Mouse (Mus musculus): Measurements from ENCODE around the gene Il16. TPM values are rescaled to one million over a fixed set of nuclear protein-coding genes. Genes with fewer than 3 reads are reported as not detected.

The Il16 gene
- polyA plus RNA-seq, 1 experiment = 1.6 TPM

DNA sequence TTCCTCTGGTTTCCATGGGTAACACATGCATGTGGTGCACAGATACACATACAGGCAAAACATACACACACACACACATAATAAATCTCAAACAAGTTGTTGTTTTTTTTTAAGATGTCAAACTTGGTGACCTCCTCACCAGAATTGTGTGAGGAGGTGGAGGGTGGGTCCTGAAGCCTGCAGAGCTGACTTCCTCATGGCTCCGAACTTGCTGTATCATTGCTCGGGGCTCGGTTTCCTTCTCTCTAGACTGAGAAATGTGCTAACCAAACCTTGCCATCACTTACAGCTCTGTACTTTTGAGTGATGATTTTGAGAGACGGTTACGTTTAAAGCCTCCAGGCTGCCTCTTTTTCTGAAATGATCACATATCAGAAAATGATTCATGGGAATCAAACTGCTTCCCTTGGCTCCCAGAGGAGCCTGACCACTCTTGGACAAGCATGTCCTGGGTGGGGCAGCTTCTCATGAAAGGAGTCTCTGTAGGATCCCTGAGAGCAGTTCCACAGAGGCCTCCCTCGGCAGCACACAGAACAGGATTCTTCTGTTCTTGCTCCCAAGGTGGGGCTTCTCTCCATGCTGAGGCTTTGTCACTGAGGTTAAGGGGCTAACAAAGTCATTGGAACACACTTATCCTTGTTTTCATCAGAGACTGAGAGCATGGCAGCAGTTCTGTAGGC is 46.3 kb downstream of the Il16 start:
- TF ChIP-seq CTCF (IDR thresholded peaks at IDR 0.05; ENCODE audit: extremely low read depth, insufficient read depth, low read length) (no peak), POLR2A (IDR thresholded peaks at IDR 0.05; ENCODE audit: extremely low read depth, insufficient read depth, low read length) (no peak)
- Histone ChIP-seq H3K27ac (ENCODE audit: insufficient read depth, low read length) (no peak overlapping the region), H3K4me3 (ENCODE audit: insufficient read depth, low read length) (no peak overlapping the region), H3K4me1 (ENCODE audit: control insufficient read depth, insufficient read depth, low read length) (no peaks in the 10 kb centered on the region)

GRCm38 (mm10) chr7:83695449-83696212 is 49.9 kb downstream of the Il16 start:
- Histone ChIP-seq H3K4me1 (ENCODE audit: control insufficient read depth, insufficient read depth, low read length) (no peaks in the 10 kb centered on the region), H3K27ac (ENCODE audit: insufficient read depth, low read length) (no peak overlapping the region), H3K4me3 (ENCODE audit: insufficient read depth, low read length) (no peak overlapping the region)
- TF ChIP-seq POLR2A (IDR thresholded peaks at IDR 0.05; ENCODE audit: extremely low read depth, insufficient read depth, low read length) = no peak
- peak; percentile 70 for TF ChIP-seq CTCF (IDR thresholded peaks at IDR 0.05; ENCODE audit: extremely low read depth, insufficient read depth, low read length)

GRCm38 (mm10) chr7:83682640-83683274 is 62.8 kb downstream of the Il16 start:
- Histone ChIP-seq H3K4me1 (ENCODE audit: control insufficient read depth, insufficient read depth, low read length) (no peaks in the 10 kb centered on the region; the same call in none of the 2 replicates), H3K4me3 (ENCODE audit: insufficient read depth, low read length) (no peak overlapping the region), H3K27ac (ENCODE audit: insufficient read depth, low read length) (no peak overlapping the region)
- TF ChIP-seq CTCF (IDR thresholded peaks at IDR 0.05; ENCODE audit: extremely low read depth, insufficient read depth, low read length) = no peak
- TF ChIP-seq POLR2A (IDR thresholded peaks at IDR 0.05; ENCODE audit: extremely low read depth, insufficient read depth, low read length) = no peak

GRCm38 (mm10) chr7:83678506-83678905 is 67.0 kb downstream of the Il16 start:
- Histone ChIP-seq H3K27ac (ENCODE audit: insufficient read depth, low read length) (no peak overlapping the region), H3K4me3 (ENCODE audit: insufficient read depth, low read length) (no peak overlapping the region), H3K4me1 (ENCODE audit: control insufficient read depth, insufficient read depth, low read length) (no peaks in the 10 kb centered on the region; the same call in none of the 2 replicates)
- TF ChIP-seq POLR2A (IDR thresholded peaks at IDR 0.05; ENCODE audit: extremely low read depth, insufficient read depth, low read length) (no peak), CTCF (IDR thresholded peaks at IDR 0.05; ENCODE audit: extremely low read depth, insufficient read depth, low read length) (no peak)

DNA sequence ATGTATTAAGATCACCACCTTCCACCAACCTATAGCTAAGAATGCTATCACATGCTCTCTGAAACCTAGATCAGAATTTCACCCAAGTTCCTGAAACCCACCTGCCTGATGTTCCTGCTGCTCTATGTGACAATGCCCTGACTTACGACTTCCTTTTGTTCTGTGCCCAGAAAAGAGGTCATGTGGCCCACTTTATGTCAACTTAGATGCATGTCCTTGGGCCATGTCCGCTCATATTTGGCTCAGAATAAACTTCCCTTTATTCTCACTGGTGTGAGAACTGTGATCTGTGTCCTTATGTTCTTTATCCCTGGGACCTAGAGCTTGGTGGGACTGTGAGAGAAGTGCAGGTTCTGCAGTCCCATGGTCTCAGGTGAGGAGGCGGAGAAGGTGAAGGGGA is 68.2 kb downstream of the Il16 start:
- TF ChIP-seq CTCF (IDR thresholded peaks at IDR 0.05; ENCODE audit: extremely low read depth, insufficient read depth, low read length) (no peak), POLR2A (IDR thresholded peaks at IDR 0.05; ENCODE audit: extremely low read depth, insufficient read depth, low read length) (no peak)
- no peaks in the 10 kb centered on the region; the same call in none of the 2 replicates for H3K4me1 ChIP-seq (ENCODE audit: control insufficient read depth, insufficient read depth, low read length)
- H3K4me3 ChIP-seq (ENCODE audit: insufficient read depth, low read length) = no peak overlapping the region
- no peak overlapping the region for H3K27ac ChIP-seq (ENCODE audit: insufficient read depth, low read length)

DNA sequence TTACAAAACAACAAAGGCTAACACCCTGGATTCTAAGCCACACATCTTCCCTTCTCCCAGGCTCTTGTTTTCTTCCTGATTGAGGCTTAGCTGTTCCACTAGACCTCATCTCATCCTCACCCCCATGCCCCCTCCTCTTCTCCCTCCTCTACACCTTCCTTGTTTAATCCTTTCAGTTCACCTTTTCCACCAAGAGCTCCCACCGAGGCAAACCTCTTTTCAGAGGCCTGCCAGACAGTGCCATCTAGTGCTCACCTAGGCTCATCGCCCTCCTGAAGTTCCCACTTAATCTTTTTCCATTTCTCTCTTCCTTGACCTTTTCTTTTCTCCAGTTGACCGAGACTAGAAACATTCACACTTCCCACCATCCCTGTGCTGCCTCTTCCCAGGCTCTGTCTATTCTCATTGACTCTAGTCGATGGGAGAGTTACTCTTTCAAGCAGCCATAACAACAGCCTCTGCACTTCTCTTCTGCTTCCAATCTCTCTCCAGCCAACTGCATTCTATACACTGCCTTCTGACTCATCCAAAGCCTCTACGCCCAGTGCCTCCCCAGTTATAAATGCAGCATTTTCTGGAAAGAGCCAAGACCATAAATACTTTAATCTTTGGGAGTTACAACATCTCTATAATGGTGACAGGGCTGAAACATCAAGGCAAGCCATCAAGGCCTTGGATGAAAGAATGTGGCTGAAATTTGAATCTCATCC is 69.8 kb downstream of the Il16 start:
- Histone ChIP-seq H3K4me3 (ENCODE audit: insufficient read depth, low read length) (no peak overlapping the region), H3K27ac (ENCODE audit: insufficient read depth, low read length) (no peak overlapping the region), H3K4me1 (ENCODE audit: control insufficient read depth, insufficient read depth, low read length) (no peaks in the 10 kb centered on the region; the same call in none of the 2 replicates)
- TF ChIP-seq CTCF (IDR thresholded peaks at IDR 0.05; ENCODE audit: extremely low read depth, insufficient read depth, low read length) (peak; percentile 67), POLR2A (IDR thresholded peaks at IDR 0.05; ENCODE audit: extremely low read depth, insufficient read depth, low read length) (no peak)

DNA sequence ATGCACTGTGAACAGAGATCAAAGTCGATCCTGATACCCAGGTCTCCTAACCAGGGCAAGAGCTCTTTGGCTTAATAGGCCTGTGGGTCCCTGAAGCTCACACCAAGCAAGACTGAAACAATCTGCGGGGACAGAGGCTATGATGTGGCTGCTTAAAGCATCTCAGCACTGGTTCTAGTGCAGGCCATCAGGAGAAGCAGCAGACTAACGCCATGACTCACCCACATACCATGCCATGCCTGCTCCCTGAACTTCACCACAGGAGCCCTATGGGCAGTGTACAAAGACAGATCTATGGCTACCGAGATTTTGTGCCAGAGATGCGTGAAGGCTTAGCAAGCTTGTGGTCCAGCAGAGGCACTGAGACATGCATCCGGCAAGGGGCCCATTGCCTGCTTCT is 74.0 kb downstream of the Il16 start:
- Histone ChIP-seq H3K4me3 (ENCODE audit: insufficient read depth, low read length) (no peak overlapping the region), H3K4me1 (ENCODE audit: control insufficient read depth, insufficient read depth, low read length) (no peaks in the 10 kb centered on the region), H3K27ac (ENCODE audit: insufficient read depth, low read length) (no peak overlapping the region)
- TF ChIP-seq CTCF (IDR thresholded peaks at IDR 0.05; ENCODE audit: extremely low read depth, insufficient read depth, low read length) = no peak
- no peak for TF ChIP-seq POLR2A (IDR thresholded peaks at IDR 0.05; ENCODE audit: extremely low read depth, insufficient read depth, low read length)

GRCm38 (mm10) chr7:83668724-83669123 is 76.8 kb downstream of the Il16 start:
- H3K27ac ChIP-seq (ENCODE audit: insufficient read depth, low read length) = no peak overlapping the region
- no peak overlapping the region for H3K4me3 ChIP-seq (ENCODE audit: insufficient read depth, low read length)
- H3K4me1 ChIP-seq (ENCODE audit: control insufficient read depth, insufficient read depth, low read length) = no peaks in the 10 kb centered on the region
- TF ChIP-seq POLR2A (IDR thresholded peaks at IDR 0.05; ENCODE audit: extremely low read depth, insufficient read depth, low read length) = no peak
- TF ChIP-seq CTCF (IDR thresholded peaks at IDR 0.05; ENCODE audit: extremely low read depth, insufficient read depth, low read length) = peak; percentile 86

All from cortical plate, adult 2 months (tissue).